Mouse (Mus musculus): ENCODE results near the gene Pdzrn3. TPM values are rescaled to one million over a fixed set of nuclear protein-coding genes. Genes with fewer than 3 reads are reported as not detected.

The Pdzrn3 gene
- total and polyA plus RNA-seq, 3 experiments = 0.08 TPM; not detected in 2

DNA sequence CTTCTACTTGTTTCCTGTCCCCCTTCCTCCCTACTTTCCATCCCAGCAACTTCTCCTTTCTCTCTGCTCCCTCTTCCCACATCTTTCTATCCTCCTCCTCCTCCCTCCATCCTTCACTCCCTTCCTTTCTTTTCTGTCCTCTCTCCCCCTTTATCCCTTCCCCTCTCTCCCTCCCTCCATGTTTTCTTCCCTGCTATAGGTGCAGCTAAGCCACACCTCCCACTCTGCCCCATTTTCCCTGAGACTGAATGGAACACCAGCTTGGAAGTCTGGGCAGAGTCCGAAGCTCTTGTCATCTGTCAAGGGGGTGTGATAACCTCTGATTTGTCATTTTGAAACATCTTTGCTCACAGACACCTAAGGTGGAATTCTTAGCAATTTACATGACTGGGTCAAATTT, 22.8 kb downstream of the Pdzrn3 start:
- no peaks in the 10 kb centered on the region for H3K79me2 ChIP-seq (ENCODE audit: control insufficient read depth, insufficient read depth, low read length, poor library complexity)
- TF ChIP-seq NRF1 (IDR thresholded peaks at IDR 0.05; ENCODE audit: insufficient read depth, low read depth, low read length, poor library complexity, severe bottlenecking) (no peak), JUND (IDR thresholded peaks at IDR 0.05; ENCODE audit: low read depth, low read length) (no peak), GABPA (IDR thresholded peaks at IDR 0.05; ENCODE audit: low read depth, low read length) (no peak), USF2 (IDR thresholded peaks at IDR 0.05; ENCODE audit: borderline replicate concordance in 1 of 2, insufficient read depth in 1 of 2, low read depth in 1 of 2, low read length in 2 of 2) (no peak), E2F4 (IDR thresholded peaks at IDR 0.05; ENCODE audit: borderline replicate concordance, low read depth, low read length) (no peak), GATA1 (IDR thresholded peaks at IDR 0.05; ENCODE audit: low read depth, low read length) (no peak), MAZ (IDR thresholded peaks at IDR 0.05; ENCODE audit: low read depth, low read length) (no peak), ZNF384 (IDR thresholded peaks at IDR 0.05; ENCODE audit: low read depth, low read length) (no peak), MXI1 (IDR thresholded peaks at IDR 0.05; ENCODE audit: low read depth, low read length) (no peak), MEF2A (IDR thresholded peaks at IDR 0.05; ENCODE audit: extremely low read depth, insufficient replicate concordance, low read depth, low read length, poor library complexity, severe bottlenecking) (no peak), CHD1 (IDR thresholded peaks at IDR 0.05; ENCODE audit: low read depth, low read length) (no peak), TBP (IDR thresholded peaks at IDR 0.05; ENCODE audit: low read depth, low read length) (no peak), CTCF (IDR thresholded peaks at IDR 0.05 in 2 of 3, conservative IDR thresholded peaks at IDR 0.05 in 1 of 3; ENCODE audit: control insufficient read depth in 1 of 3, insufficient read depth in 1 of 3, low read depth in 2 of 3, low read length in 3 of 3, poor library complexity in 1 of 3, severe bottlenecking in 1 of 3) (no peak), UBTF (IDR thresholded peaks at IDR 0.05; ENCODE audit: borderline replicate concordance, insufficient read depth, low read depth, low read length) (no peak), POLR2AphosphoS2 (IDR thresholded peaks at IDR 0.05; ENCODE audit: low read length) (no peak), CHD2 (IDR thresholded peaks at IDR 0.05; ENCODE audit: low read length) (no peak), KAT2A (conservative IDR thresholded peaks at IDR 0.05; ENCODE audit: low read depth, low read length) (no peak), TAL1 (IDR thresholded peaks at IDR 0.05; ENCODE audit: low read length) (no peak)
- H3K36me3 ChIP-seq (ENCODE audit: control insufficient read depth in 1 of 2, insufficient read depth in 2 of 2, low read length in 2 of 2) = no peaks in the 10 kb centered on the region
- no peaks in the 10 kb centered on the region for H3K9me3 ChIP-seq (replicated peaks; ENCODE audit: insufficient read depth, low read length)
- no peak overlapping the region for H3K4me3 ChIP-seq (ENCODE audit: control insufficient read depth in 1 of 2, insufficient read depth in 1 of 2, low read depth in 2 of 2, low read length in 2 of 2)
- H3K4me1 ChIP-seq (ENCODE audit: control insufficient read depth in 1 of 2, insufficient read depth in 2 of 2, low read length in 2 of 2) = no peaks in the 10 kb centered on the region
- no peak for DNase-seq (ENCODE audit: low read depth, low spot score)
- H3K27ac ChIP-seq (ENCODE audit: control insufficient read depth, low read depth, low read length) = no peak overlapping the region
- no peaks in the 10 kb centered on the region; a peak in 1 of 4 replicates for H3K27me3 ChIP-seq (ENCODE audit: control insufficient read depth in 1 of 2, insufficient read depth in 2 of 2, low read length in 2 of 2)
- no peak overlapping the region for H3K9ac ChIP-seq (ENCODE audit: control insufficient read depth, low read depth, low read length, poor library complexity, severe bottlenecking)

DNA sequence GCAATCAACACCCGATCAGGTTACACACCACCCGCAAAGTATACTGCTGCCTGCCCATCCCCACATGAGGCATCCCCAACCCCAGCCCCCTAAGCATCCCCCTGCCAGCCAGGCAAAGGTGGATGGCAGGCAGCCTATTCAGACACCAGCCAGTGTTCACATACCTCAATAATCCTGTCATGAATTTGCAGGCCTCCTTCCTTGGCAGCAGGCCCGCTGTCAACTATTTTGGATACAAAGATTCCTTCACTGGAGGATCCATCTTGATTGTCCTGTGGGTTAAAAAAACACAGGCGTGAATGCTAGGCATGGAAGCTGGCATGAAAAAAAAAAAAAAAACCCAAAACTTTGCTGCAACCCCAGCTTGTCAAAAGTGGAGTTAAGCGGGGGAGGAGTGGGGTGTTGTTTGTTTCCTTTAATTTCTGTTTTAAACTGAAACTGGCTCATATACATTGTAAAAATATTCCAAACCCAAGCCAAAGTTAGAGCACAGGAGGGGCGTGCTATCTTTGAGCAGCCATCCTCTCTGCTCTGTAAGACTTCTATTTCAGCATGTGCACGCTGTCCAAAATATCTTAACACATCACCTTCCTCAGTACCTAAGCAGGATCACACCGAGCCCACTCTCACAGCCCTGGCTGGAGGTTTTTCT, 23.3 kb downstream of the Pdzrn3 start:
- TF ChIP-seq TBP (IDR thresholded peaks at IDR 0.05; ENCODE audit: low read depth, low read length) = no peak
- TF ChIP-seq TCF12 (IDR thresholded peaks at IDR 0.05; ENCODE audit: low read depth, low read length) = no peak
- no peak for DNase-seq (ENCODE audit: low read depth, low spot score)
- Histone ChIP-seq H3K27me3 (ENCODE audit: control insufficient read depth in 1 of 2, insufficient read depth in 2 of 2, low read length in 2 of 2) (no peaks in the 10 kb centered on the region; a peak in 1 of 4 replicates), H3K9ac (ENCODE audit: control insufficient read depth, low read depth, low read length, poor library complexity, severe bottlenecking) (no peak overlapping the region), H3K27ac (ENCODE audit: control insufficient read depth, low read depth, low read length) (no peak overlapping the region), H3K4me3 (ENCODE audit: control insufficient read depth in 1 of 2, insufficient read depth in 1 of 2, low read depth in 2 of 2, low read length in 2 of 2) (no peak overlapping the region), H3K4me1 (ENCODE audit: control insufficient read depth in 1 of 2, insufficient read depth in 2 of 2, low read length in 2 of 2) (no peaks in the 10 kb centered on the region), H3K36me3 (ENCODE audit: control insufficient read depth in 1 of 2, insufficient read depth in 2 of 2, low read length in 2 of 2) (no peaks in the 10 kb centered on the region), H3K79me2 (ENCODE audit: control insufficient read depth, insufficient read depth, low read length, poor library complexity) (no peaks in the 10 kb centered on the region), H3K9me3 (replicated peaks; ENCODE audit: insufficient read depth, low read length) (no peaks in the 10 kb centered on the region)
